Mouse (Mus musculus) liver, adult 2 months (tissue): ENCODE results near the gene Gpr137.

Experiments
- CTCF ChIP-seq: fragments of 200-500 bp; IDR thresholded peaks from 2 replicates; pipeline ENCODE4 v1.5.1; 2011; ENCODE audit warnings: low read depth, low read length, control low read depth
- POLR2A ChIP-seq: fragments of 200-500 bp; IDR thresholded peaks from 2 replicates; pipeline ENCODE4 v1.6.1; 2011; ENCODE audit warnings: low read length, control low read depth; ENCODE audit not compliant: insufficient read depth; ENCODE audit errors: extremely low read depth

DNA sequence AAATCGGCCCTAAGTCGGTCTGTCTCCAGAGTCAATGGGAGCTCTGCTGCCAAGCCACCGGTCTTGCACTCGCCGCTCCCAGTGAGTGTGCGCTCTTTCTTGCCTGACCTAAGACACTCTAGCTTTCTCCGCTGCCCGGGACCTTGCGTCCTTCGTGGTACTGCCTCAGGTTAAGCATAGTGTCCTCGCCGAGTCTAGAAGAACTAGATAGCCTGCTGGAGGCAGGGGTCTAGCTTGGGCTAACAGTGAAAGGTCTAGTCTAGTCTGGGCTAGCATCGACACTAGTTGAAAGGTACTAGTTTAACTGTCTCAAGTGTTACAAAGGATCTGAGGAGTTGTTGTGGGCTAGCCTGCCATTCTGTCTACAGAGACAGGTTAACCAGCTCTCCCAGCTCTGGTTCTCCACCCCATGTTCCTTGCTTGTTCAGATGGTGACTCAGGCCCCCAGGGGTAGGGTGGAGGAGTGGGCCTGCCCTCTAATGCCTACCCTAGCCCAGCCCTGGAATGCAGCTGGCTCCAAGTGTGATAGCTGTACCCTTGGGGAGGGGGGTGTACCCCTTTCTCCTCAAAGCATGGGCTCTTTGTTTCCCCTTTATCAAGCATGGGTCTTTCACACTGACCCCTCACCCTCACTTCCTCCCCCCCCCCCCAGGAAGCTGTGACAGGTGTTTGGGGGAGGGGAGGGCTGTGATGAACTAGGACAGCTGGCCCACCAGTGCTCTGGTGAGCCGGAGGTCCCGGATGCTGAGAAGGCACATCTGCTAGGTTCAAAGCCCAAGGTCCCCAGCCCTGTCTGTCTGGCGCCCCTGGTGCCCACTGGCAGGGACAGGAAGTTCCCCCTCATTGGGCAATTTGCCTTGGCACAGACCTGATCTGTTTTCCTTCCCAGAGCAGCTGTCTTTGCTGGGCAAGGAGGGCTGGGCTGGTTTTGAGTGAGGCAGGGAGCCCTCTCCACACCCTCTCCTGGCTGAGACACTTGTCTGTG, 33.5 kb upstream of the Gpr137 start, which contains the start of gene Plcb3:
- peak; percentile 36 for TF ChIP-seq CTCF
- no peak for TF ChIP-seq POLR2A
